Mouse (Mus musculus) forebrain, postnatal 0 days (tissue): Measurements from ENCODE around the gene Disc1. TPM values are rescaled to one million over a fixed set of nuclear protein-coding genes. Genes with fewer than 3 reads are reported as not detected.

Experiments used
- ATAC-seq: fragments of 200-750 bp; cut with Nextera tagmentation; 2 replicates; pipeline ENCODE4 v1.8.0; 2017; ENCODE audit warnings: mild to moderate bottlenecking, moderate library complexity
- DNase-seq: peaks from one replicate; pipeline ENCODE4 v3.0.0-alpha.2; 2015
- H3K27ac ChIP-seq: fragments of 300-500 bp; sonication (generic); 2 replicates; pipeline ENCODE4 v1.5.1; 2014; ENCODE audit warnings: low read depth, mild to moderate bottlenecking, antibody characterized with exemption, low read length, moderate library complexity, mixed read lengths
- H3K27me3 ChIP-seq: fragments of 300-500 bp; sonication (generic); 2 replicates; pipeline ENCODE4 v1.6.1; 2014; ENCODE audit warnings: mild to moderate bottlenecking, low read length, mixed read lengths; ENCODE audit not compliant: insufficient read depth
- H3K36me3 ChIP-seq: fragments of 300-500 bp; sonication (generic); 2 replicates; pipeline ENCODE4 v1.6.1; 2014; ENCODE audit warnings: mild to moderate bottlenecking, moderate library complexity; ENCODE audit not compliant: insufficient read depth
- H3K4me1 ChIP-seq: fragments of 300-500 bp; sonication (generic); 2 replicates; pipeline ENCODE4 v1.6.1; 2014; ENCODE audit warnings: antibody characterized with exemption; ENCODE audit not compliant: insufficient read depth
- H3K4me2 ChIP-seq: fragments of 300-500 bp; sonication (generic); 2 replicates; pipeline ENCODE4 v1.6.1; 2014; ENCODE audit warnings: low read depth, mild to moderate bottlenecking, moderate library complexity
- H3K4me3 ChIP-seq: fragments of 300-500 bp; sonication (generic); 2 replicates; pipeline ENCODE4 v1.5.1; 2014; ENCODE audit warnings: low read depth, low read length, mixed read lengths
- H3K9ac ChIP-seq: fragments of 300-500 bp; sonication (generic); 2 replicates; pipeline ENCODE4 v1.6.1; 2014; ENCODE audit warnings: mild to moderate bottlenecking
- H3K9me3 ChIP-seq: fragments of 300-500 bp; sonication (generic); 2 replicates; pipeline ENCODE4 v1.6.1; 2016; ENCODE audit warnings: low read length
- CTCF ChIP-seq: sonication (generic); IDR thresholded peaks from 2 replicates; pipeline ENCODE4 v1.5.1; 2016; ENCODE audit warnings: antibody characterized with exemption, control low read depth, low read depth
- WGBS: fragments of 180-500 bp; shearing (Covaris S2); extraction: QIAGEN DNeasy Blood & Tissue Kit; methylation state at CpG from one replicate; pipeline ENCODE4 v1.1.7; 2014; 5-methylcytosine and 5-hydroxymethylcytosine counted together
- polyA plus RNA-seq: library from polyadenylated mRNA; unstranded; fragments of >200 nt; fragmentation: Nextera tagmentation; extraction: Ambion mirVana; gene quantifications from 2 replicates; pipeline ENCODE4 v1.2.1, GENCODE M21; 2015
- total RNA-seq: library from RNA; depleted of rRNA; stranded (reverse); fragments of >200 nt; gene quantifications from 2 replicates; pipeline ENCODE4 v1.2.3, GENCODE M21; 2014

Disc1 gene
- total and polyA plus RNA-seq, 2 experiments from 2014 or later: 0.73 to 6.4 TPM

GRCm38 (mm10) chr8:125199197-125199939 lies 145.4 kb downstream of the Disc1 start:
- DNase-seq (no peak), ATAC-seq (no peak)
- no peak overlapping the region for H3K4me3 ChIP-seq
- no peaks in the 10 kb centered on the region for H3K27me3 ChIP-seq
- WGBS: 75% methylated on average over 16 of the region's 16 CpGs
- H3K36me3 ChIP-seq: no peaks in the 10 kb centered on the region
- no peaks in the 10 kb centered on the region for H3K4me1 ChIP-seq
- H3K9ac ChIP-seq: no peak overlapping the region
- no peak overlapping the region for H3K27ac ChIP-seq
- H3K9me3 ChIP-seq: no peaks in the 10 kb centered on the region
- TF ChIP-seq CTCF: no peak
- no peak overlapping the region for H3K4me2 ChIP-seq

GRCm38 (mm10) chr8:125200273-125200863 lies 146.4 kb downstream of the Disc1 start:
- no peak for DNase-seq
- Histone ChIP-seq H3K27ac (no peak overlapping the region), H3K36me3 (no peaks in the 10 kb centered on the region), H3K4me1 (no peaks in the 10 kb centered on the region), H3K9me3 (no peaks in the 10 kb centered on the region), H3K4me3 (no peak overlapping the region), H3K27me3 (no peaks in the 10 kb centered on the region), H3K4me2 (no peak overlapping the region), H3K9ac (no peak overlapping the region)
- ATAC-seq: no peak
- no peak for TF ChIP-seq CTCF
- WGBS: 78% methylated on average over 13 of the region's 13 CpGs

GRCm38 (mm10) chr8:125201650-125202049 lies 147.7 kb downstream of the Disc1 start:
- no peak overlapping the region for H3K9ac ChIP-seq
- no peak for TF ChIP-seq CTCF
- WGBS: 86% methylated on average over 6 of the region's 6 CpGs
- no peaks in the 10 kb centered on the region for H3K27me3 ChIP-seq
- H3K9me3 ChIP-seq: no peaks in the 10 kb centered on the region
- H3K4me1 ChIP-seq: 0 out of 2 replicates have a peak, but pooled peaks cover 3% of the 10 kb centered on the region
- no peak for ATAC-seq
- no peak overlapping the region for H3K27ac ChIP-seq
- H3K4me3 ChIP-seq: no peak overlapping the region
- no peak overlapping the region for H3K4me2 ChIP-seq
- H3K36me3 ChIP-seq: no peaks in the 10 kb centered on the region
- no peak for DNase-seq

- TF ChIP-seq CTCF: no peak
- ATAC-seq: no peak
- H3K27me3 ChIP-seq: no peaks in the 10 kb centered on the region
- H3K9ac ChIP-seq: no peak overlapping the region
- no peaks in the 10 kb centered on the region for H3K9me3 ChIP-seq
- 87% methylated on average over 9 of the region's 9 CpGs for WGBS
- H3K4me2 ChIP-seq: no peak overlapping the region
- DNase-seq: no peak
- no peak overlapping the region for H3K27ac ChIP-seq
- H3K4me3 ChIP-seq: no peak overlapping the region
- H3K4me1 ChIP-seq: 0 out of 2 replicates have a peak, but pooled peaks cover 3% of the 10 kb centered on the region
- no peaks in the 10 kb centered on the region for H3K36me3 ChIP-seq
Measured at GRCm38 (mm10) chr8:125203016-125203415, 149.0 kb downstream of the Disc1 start.

GRCm38 (mm10) chr8:125205556-125205955 lies 151.6 kb downstream of the Disc1 start:
- TF ChIP-seq CTCF: no peak
- ATAC-seq (no peak), DNase-seq (no peak)
- no peak overlapping the region for H3K4me3 ChIP-seq
- no peak overlapping the region for H3K27ac ChIP-seq
- H3K27me3 ChIP-seq: no peaks in the 10 kb centered on the region
- H3K9ac ChIP-seq: no peak overlapping the region
- no peaks in the 10 kb centered on the region for H3K36me3 ChIP-seq
- no peaks in the 10 kb centered on the region for H3K9me3 ChIP-seq
- H3K4me1 ChIP-seq: 0 out of 2 replicates have a peak, but pooled peaks cover 3% of the 10 kb centered on the region
- WGBS: 76% methylated on average over 4 of the region's 4 CpGs
- no peak overlapping the region for H3K4me2 ChIP-seq

- no peak for TF ChIP-seq CTCF
- DNase-seq: no peak
- no peak overlapping the region for H3K9ac ChIP-seq
- H3K4me3 ChIP-seq: no peak overlapping the region
- no peak for ATAC-seq
- 0 out of 2 replicates have a peak, but pooled peaks cover 3% of the 10 kb centered on the region for H3K4me1 ChIP-seq
- H3K27ac ChIP-seq: peak overlapping the region; percentile 55
- no peaks in the 10 kb centered on the region for H3K27me3 ChIP-seq
- H3K4me2 ChIP-seq: no peak overlapping the region
- H3K36me3 ChIP-seq: no peaks in the 10 kb centered on the region
- H3K9me3 ChIP-seq: no peaks in the 10 kb centered on the region
- 60% methylated on average over 8 of the region's 8 CpGs for WGBS
Measured at GRCm38 (mm10) chr8:125206391-125206790, 152.4 kb downstream of the Disc1 start.

GRCm38 (mm10) chr8:125206962-125207361 lies 153.0 kb downstream of the Disc1 start:
- Histone ChIP-seq H3K4me1 (0 out of 2 replicates have a peak, but pooled peaks cover 3% of the 10 kb centered on the region), H3K4me3 (no peak overlapping the region), H3K36me3 (no peaks in the 10 kb centered on the region), H3K9me3 (no peaks in the 10 kb centered on the region), H3K4me2 (no peak overlapping the region), H3K27ac (peak overlapping the region; percentile 62), H3K9ac (no peak overlapping the region), H3K27me3 (no peaks in the 10 kb centered on the region)
- 41% methylated on average over 3 of the region's 3 CpGs for WGBS
- TF ChIP-seq CTCF: no peak
- peak; percentile 77 for ATAC-seq
- peak; percentile 58 for DNase-seq
